12 mouse cellular contexts compared by ENCODE assay signal in genomic region chr9:43098922-43099321, GRCm38 (mm10). TPM values are rescaled to one million over a fixed set of nuclear protein-coding genes. Genes with fewer than 3 reads are reported as not detected.
DNase-seq lines count a peak whose midpoint lies in the region; ATAC-seq lines count a peak whose summit lies in the region.
"Had no signal": no experiment of that assay in that cellular context is flagged by ENCODE, and none has a peak within 500 bp of the region (broad histone marks: within the 10 kb centered on the region; RNA-seq: fewer than 3 reads in every experiment).

No protein-coding gene starts in this region.

- ATAC-seq in kidney, embryonic 16.5 days (ENCODE audit: low FRiP score, low TSS enrichment), result no peak
- ATAC-seq in kidney, embryonic 15.5 days (replicated peaks; ENCODE audit: low FRiP score), result no peak
- no peak for ATAC-seq in neural tube, embryonic 13.5 days (ENCODE audit: low read depth)
- no peak for ATAC-seq in neural tube, embryonic 15.5 days (ENCODE audit: low FRiP score)
- ATAC-seq: intestine, postnatal 0 days had no signal

- no peak overlapping the region for H3K4me3 ChIP-seq in kidney, embryonic 16.5 days (ENCODE audit: low read length)
- no peak overlapping the region for H3K4me3 ChIP-seq in kidney, embryonic 15.5 days (replicated peaks)
- H3K4me3 ChIP-seq in neural tube, embryonic 13.5 days, result no peak overlapping the region
- H3K4me3 ChIP-seq in neural tube, embryonic 15.5 days (replicated peaks), result no peak overlapping the region
- H3K4me3 ChIP-seq in hindbrain, embryonic 10.5 days, result no peak overlapping the region
- H3K4me3 ChIP-seq: limb, embryonic 10.5 days had no signal

- no peak overlapping the region for H3K4me2 ChIP-seq in kidney, embryonic 16.5 days (replicated peaks; ENCODE audit: low read depth, low read length)
- no peak overlapping the region for H3K4me2 ChIP-seq in kidney, embryonic 15.5 days
- H3K4me2 ChIP-seq in neural tube, embryonic 13.5 days, result 0 out of 2 replicates have a peak overlapping the region, but pooled peaks have one; percentile 3
- no peak overlapping the region for H3K4me2 ChIP-seq in neural tube, embryonic 15.5 days

- WGBS in kidney, embryonic 16.5 days, result 46% methylated on average over 4 of the region's 4 CpGs
- WGBS in kidney, embryonic 15.5 days, result 48% methylated on average over 4 of the region's 4 CpGs
- WGBS in neural tube, embryonic 13.5 days, result 33% methylated on average over 4 of the region's 4 CpGs
- WGBS in neural tube, embryonic 15.5 days, result 25% methylated on average over 4 of the region's 4 CpGs
- WGBS in hindbrain, embryonic 10.5 days, result 66% methylated on average over 4 of the region's 4 CpGs

- H3K27me3 ChIP-seq in kidney, embryonic 16.5 days (ENCODE audit: insufficient read depth, low read length), result no peaks in the 10 kb centered on the region
- no peaks in the 10 kb centered on the region for H3K27me3 ChIP-seq in kidney, embryonic 15.5 days
- H3K27me3 ChIP-seq in neural tube, embryonic 13.5 days, result no peaks in the 10 kb centered on the region
- no peaks in the 10 kb centered on the region for H3K27me3 ChIP-seq in neural tube, embryonic 15.5 days (replicated peaks)
- no peaks in the 10 kb centered on the region for H3K27me3 ChIP-seq in hindbrain, embryonic 10.5 days (ENCODE audit: insufficient read depth, poor library complexity, severe bottlenecking)

- H3K27ac ChIP-seq in kidney, embryonic 16.5 days (ENCODE audit: low read length), result 0 out of 2 replicates have a peak overlapping the region, but pooled peaks have one; percentile 61
- H3K27ac ChIP-seq in kidney, embryonic 15.5 days, result no peak overlapping the region; the same call in 1 of the 2 replicates
- no peak overlapping the region for H3K27ac ChIP-seq in neural tube, embryonic 13.5 days (replicated peaks)
- H3K27ac ChIP-seq in neural tube, embryonic 15.5 days (replicated peaks), result no peak overlapping the region
- no peak overlapping the region for H3K27ac ChIP-seq in hindbrain, embryonic 10.5 days
- H3K27ac ChIP-seq: limb, embryonic 10.5 days; macrophage had no signal

- H3K4me1 ChIP-seq in kidney, embryonic 16.5 days (ENCODE audit: insufficient read depth, low read length), result peaks cover 45% of the 10 kb centered on the region
- peaks cover 52% of the 10 kb centered on the region for H3K4me1 ChIP-seq in kidney, embryonic 15.5 days
- peaks cover 38% of the 10 kb centered on the region for H3K4me1 ChIP-seq in neural tube, embryonic 13.5 days (replicated peaks)
- H3K4me1 ChIP-seq in neural tube, embryonic 15.5 days, result peaks cover 30% of the 10 kb centered on the region
- H3K4me1 ChIP-seq in hindbrain, embryonic 10.5 days (replicated peaks), result peaks cover 26% of the 10 kb centered on the region

- DNase-seq in embryo, embryonic 10 days (ENCODE audit: low spot score), result peak; percentile 51
- DNase-seq in embryo, embryonic 9.5 days (ENCODE audit: extremely low spot score), result no peak
- no peak for DNase-seq in left cerebral cortex, adult 9 months (ENCODE audit: low spot score in 2 of 2)
- DNase-seq in hindbrain, embryonic 10.5 days (ENCODE audit: low spot score), result no peak
- DNase-seq: cerebellum, postnatal 14 days had no signal

- no peak overlapping the region for H3K9ac ChIP-seq in kidney, embryonic 16.5 days (replicated peaks; ENCODE audit: low read length)
- H3K9ac ChIP-seq in kidney, embryonic 15.5 days, result no peak overlapping the region
- no peak overlapping the region for H3K9ac ChIP-seq in neural tube, embryonic 13.5 days
- H3K9ac ChIP-seq in neural tube, embryonic 15.5 days (replicated peaks), result no peak overlapping the region

- no peaks in the 10 kb centered on the region for H3K36me3 ChIP-seq in kidney, embryonic 16.5 days (ENCODE audit: insufficient read depth, low read length)
- H3K36me3 ChIP-seq in kidney, embryonic 15.5 days, result no peaks in the 10 kb centered on the region
- H3K36me3 ChIP-seq in neural tube, embryonic 13.5 days, result no peaks in the 10 kb centered on the region
- no peaks in the 10 kb centered on the region for H3K36me3 ChIP-seq in neural tube, embryonic 15.5 days
- H3K36me3 ChIP-seq in hindbrain, embryonic 10.5 days, result peaks cover 3% of the 10 kb centered on the region; the same call in 1 of the 2 replicates

- H3K9me3 ChIP-seq in kidney, embryonic 16.5 days (ENCODE audit: low read length), result no peaks in the 10 kb centered on the region
- no peaks in the 10 kb centered on the region for H3K9me3 ChIP-seq in kidney, embryonic 15.5 days (replicated peaks)
- H3K9me3 ChIP-seq in neural tube, embryonic 13.5 days, result no peaks in the 10 kb centered on the region
- no peaks in the 10 kb centered on the region for H3K9me3 ChIP-seq in neural tube, embryonic 15.5 days (replicated peaks)
- H3K9me3 ChIP-seq in hindbrain, embryonic 10.5 days, result no peaks in the 10 kb centered on the region
- H3K9me3 ChIP-seq: limb, embryonic 10.5 days had no signal

RNA-seq across cellular contexts. Expression of gene Arhgef12, which starts 8.1 kb away (rescaled TPM):
- polyA plus RNA-seq in kidney, embryonic 16.5 days (2015; fragmentation: Nextera tagmentation; extraction: Ambion mirVana), result 13.0 and 16.5 TPM in 2 replicates
- polyA plus RNA-seq in kidney, embryonic 15.5 days (2015; fragmentation: Nextera tagmentation; extraction: Ambion mirVana), result 14.6 and 15.5 TPM in 2 replicates
- 15.3 and 19.9 TPM in 2 replicates for polyA plus RNA-seq in neural tube, embryonic 13.5 days (2015; fragmentation: Nextera tagmentation; extraction: Ambion mirVana)
- 19.9 and 23.2 TPM in 2 replicates for polyA plus RNA-seq in neural tube, embryonic 15.5 days (2015; fragmentation: Nextera tagmentation; extraction: Ambion mirVana)
- 7.9 and 8.2 TPM in 2 replicates for polyA plus RNA-seq in hindbrain, embryonic 10.5 days (2016; fragmentation: Nextera tagmentation; extraction: Ambion mirVana)

RNA-seq across cellular contexts. Expression of gene Tmem136, which starts 17.4 kb away (rescaled TPM):
- 9.2 and 9.7 TPM in 2 replicates for polyA plus RNA-seq in kidney, embryonic 16.5 days (2015; fragmentation: Nextera tagmentation; extraction: Ambion mirVana)
- polyA plus RNA-seq in kidney, embryonic 15.5 days (2015; fragmentation: Nextera tagmentation; extraction: Ambion mirVana), result 7.5 and 8.6 TPM in 2 replicates
- polyA plus RNA-seq in neural tube, embryonic 13.5 days (2015; fragmentation: Nextera tagmentation; extraction: Ambion mirVana), result 12.9 and 13.2 TPM in 2 replicates
- polyA plus RNA-seq in neural tube, embryonic 15.5 days (2015; fragmentation: Nextera tagmentation; extraction: Ambion mirVana), result 9.3 and 11.0 TPM in 2 replicates
- polyA plus RNA-seq in hindbrain, embryonic 10.5 days (2016; fragmentation: Nextera tagmentation; extraction: Ambion mirVana), result 13.0 and 13.7 TPM in 2 replicates
- polyA plus RNA-seq: macrophage had no signal
